Mouse (Mus musculus): Measurements from ENCODE around the gene Zfp433. TPM values are rescaled to one million over a fixed set of nuclear protein-coding genes. Genes with fewer than 3 reads are reported as not detected.
"Not testable (repeated sequence)": the region's sequence is repeated elsewhere in the genome, so short reads cannot be mapped to it uniquely, and the experiment has no call there.

The Zfp433 gene
- 1 to 10 TPM; 3.3 to 6.1 TPM for total RNA-seq (2021)
- long read RNA-seq, experiment 1, partial matches to known transcripts, result 0 of 1 reads
- long read RNA-seq, experiment 1, other reads (novel, unspliced or antisense), result 0 of 1 reads
- long read RNA-seq, experiment 2, partial matches to known transcripts, result 0 of 2 reads
- long read RNA-seq, experiment 2, other reads (novel, unspliced or antisense), result 0 of 2 reads

- DNase-seq; intact Hi-C loops (cut with DNase I; ENCODE audit: low total_unique reads): not testable (repeated sequence)
These were observed at the start of gene Zfp433 for GRCm38 (mm10) chr10:81704531-81705301. Gene Zfp433 (plus strand): TSS chr10:81704825.

DNA sequence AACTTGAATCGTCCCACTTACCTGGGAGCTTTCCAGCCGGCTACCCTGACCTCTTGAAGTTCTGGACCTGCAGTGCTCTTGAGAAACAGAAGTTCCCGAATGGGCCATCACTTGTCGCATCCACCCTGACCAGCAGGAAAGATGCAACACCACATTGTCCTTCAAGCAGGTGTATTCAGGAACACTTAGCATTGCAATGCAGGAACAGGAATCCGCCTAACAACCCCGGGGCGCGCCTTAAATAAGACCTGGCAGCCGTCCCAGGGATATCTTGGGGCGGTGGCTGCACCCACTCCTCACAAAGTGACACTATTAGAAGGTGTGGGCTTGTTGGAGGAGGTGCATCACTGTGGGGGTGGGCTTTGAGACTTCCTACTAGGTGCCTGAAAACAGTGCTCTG lies 49.4 kb upstream of the Zfp433 start:
- no peak for DNase-seq
- intact Hi-C loops (cut with DNase I; ENCODE audit: low total_unique reads), result no loop called here

DNA sequence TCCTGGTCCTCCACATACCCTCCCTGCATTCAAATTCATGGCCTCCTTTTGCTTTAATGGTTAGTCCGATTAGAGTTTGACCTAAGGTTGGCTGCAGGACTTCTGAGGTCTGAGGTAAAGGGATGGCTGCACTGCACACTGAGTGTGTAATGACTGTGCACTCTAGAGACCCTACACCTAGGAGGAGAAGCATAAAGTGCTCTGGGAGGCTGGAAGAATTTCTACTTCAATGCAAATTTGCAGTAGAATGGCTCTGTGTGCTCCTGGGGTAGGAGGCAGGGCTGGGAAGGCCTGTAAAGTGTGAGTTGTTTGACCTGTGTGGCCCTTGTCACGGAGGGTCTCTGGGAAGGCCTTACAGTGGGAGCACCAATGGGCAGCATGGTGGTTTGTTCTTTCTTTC lies 48.5 kb upstream of the Zfp433 start:
- no peak for DNase-seq
- intact Hi-C loops (cut with DNase I; ENCODE audit: low total_unique reads), result no loop called here

DNA sequence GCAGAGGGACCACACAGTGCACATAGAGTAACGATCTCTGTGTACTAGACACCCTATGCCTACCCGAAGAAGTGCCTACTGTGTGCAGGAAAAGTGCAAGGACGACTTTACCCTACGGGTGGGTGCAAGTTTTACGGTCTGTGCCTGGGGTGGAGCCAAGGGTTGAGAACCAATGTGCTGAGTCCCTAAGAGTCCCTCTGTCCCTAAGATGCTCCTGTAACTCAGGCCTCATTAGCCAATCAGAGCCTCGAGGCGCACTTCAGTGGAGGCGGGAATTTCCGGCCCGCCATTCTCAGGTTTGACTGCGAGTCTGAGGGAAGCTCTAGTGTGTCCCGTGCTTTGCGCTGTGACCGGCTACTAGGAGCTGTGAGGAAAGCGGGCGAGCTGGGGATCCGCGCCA lies 17.5 kb upstream of the Zfp433 start:
- DNase-seq; intact Hi-C loops (cut with DNase I; ENCODE audit: low total_unique reads): not testable (repeated sequence)

DNA sequence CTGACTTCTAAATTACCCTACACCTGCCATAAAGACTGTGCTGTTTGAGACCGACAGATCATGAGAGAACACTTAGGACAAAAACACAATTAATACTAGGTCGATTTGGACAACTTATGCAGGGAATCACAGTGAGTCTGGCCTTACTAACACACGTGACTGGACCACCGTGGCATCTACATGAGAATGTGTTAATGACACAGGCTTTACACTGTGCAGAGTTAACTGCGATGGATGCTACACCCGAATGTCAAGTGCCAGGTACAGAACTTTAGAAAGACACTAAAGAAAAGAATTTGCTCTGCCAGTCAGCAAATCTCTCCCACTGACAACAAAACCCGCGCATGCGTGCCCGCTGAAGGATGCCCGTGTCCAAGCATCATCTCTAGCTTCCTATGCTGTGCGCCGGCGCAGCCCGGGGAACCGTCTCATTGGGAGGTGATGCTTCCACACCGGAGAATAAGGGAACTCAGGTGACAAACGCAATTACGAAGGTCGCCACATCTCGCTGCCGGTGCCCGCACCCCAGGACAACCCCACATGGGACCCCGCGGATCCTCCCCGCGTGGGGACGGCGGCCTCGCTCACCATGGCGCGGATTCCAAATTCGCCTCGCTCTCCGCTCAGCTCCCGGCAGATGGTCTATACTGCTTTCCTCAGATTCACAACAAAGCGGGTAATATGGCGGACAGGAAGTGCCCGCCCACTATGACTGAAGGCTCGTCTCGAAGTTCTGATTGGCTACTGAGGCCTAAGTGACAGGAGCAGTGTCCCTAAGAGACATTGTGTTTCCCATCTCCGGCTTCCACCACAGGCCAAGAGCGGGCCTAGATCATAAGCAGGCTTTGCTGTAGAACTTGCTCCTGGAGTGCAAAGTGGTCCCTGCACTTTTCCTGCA lies 66.1 kb downstream of the Zfp433 start, which contains the start of gene Gm3055:
Gene Gm3055, minus strand, starts transcription at position 656 of the 898 bp plus-strand sequence.
- DNase-seq; intact Hi-C loops (cut with DNase I; ENCODE audit: low total_unique reads): not testable (repeated sequence)

DNA sequence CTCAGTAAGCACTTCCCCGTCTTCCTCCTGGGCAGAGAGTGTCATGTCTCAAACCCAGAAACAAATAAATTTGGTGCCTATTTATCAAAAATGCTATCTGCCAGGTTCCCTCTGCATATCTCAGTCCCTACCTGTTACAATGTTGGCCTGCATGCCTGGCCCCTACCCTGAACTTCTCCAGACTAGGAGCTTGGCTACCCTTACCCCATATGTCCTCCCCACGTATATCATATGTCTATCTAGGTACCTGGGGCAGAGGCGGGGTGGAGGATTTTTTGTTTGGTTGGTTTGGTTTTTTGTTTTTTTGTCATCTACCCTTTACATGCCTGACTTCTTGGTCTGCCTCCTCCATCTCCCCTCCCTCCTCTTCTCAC lies 66.8 kb downstream of the Zfp433 start:
- DNase-seq; intact Hi-C loops (cut with DNase I; ENCODE audit: low total_unique reads): not testable (repeated sequence)

Other genes with a start within 250 kb of the Zfp433 start
- 100 to 1,000 TPM; 262 to 320 TPM for gene Nfic, start 249.2 kb upstream of the Zfp433 start, total RNA-seq (2021)
- gene Celf5, start 222.1 kb upstream of the Zfp433 start, total RNA-seq (2021), result under 1 TPM; 0.09 to 0.23 TPM
- gene Ncln, start 208.4 kb upstream of the Zfp433 start, total RNA-seq (2021), result 10 to 100 TPM; 39.1 to 47.3 TPM
- gene S1pr4, start 204.7 kb upstream of the Zfp433 start, total RNA-seq (2021), result under 1 TPM; 0.64 to 0.86 TPM
- 1 to 10 TPM in 1 of 2 experiments, under 1 TPM in 1; 0.60 to 1.2 TPM for gene Gna15, start 180.6 kb upstream of the Zfp433 start, total RNA-seq (2021)
- gene Gna11, start 159.6 kb upstream of the Zfp433 start, total RNA-seq (2021), result 10 to 100 TPM; 31.6 to 34.6 TPM
- gene Aes, start 145.3 kb upstream of the Zfp433 start, total RNA-seq (2021), result 100 to 1,000 TPM; 660 to 698 TPM
- 1 to 10 TPM; 4.3 to 4.4 TPM for gene Tle2, start 130.3 kb upstream of the Zfp433 start, total RNA-seq (2021)
- gene Tle6, start 103.8 kb upstream of the Zfp433 start, total RNA-seq (2021), result 1 to 10 TPM; 2.4 to 4.4 TPM
- 1 to 10 TPM; 1.7 to 2.2 TPM for gene BC025920, start 98.6 kb upstream of the Zfp433 start, total RNA-seq (2021)
- gene Sirt6, start 77.0 kb upstream of the Zfp433 start, total RNA-seq (2021), result 1 to 10 TPM; 5.4 to 5.6 TPM
- gene Ankrd24, start 76.3 kb upstream of the Zfp433 start, total RNA-seq (2021), result 10 to 100 TPM in 1 of 2 experiments, 1 to 10 TPM in 1; 6.8 to 10.9 TPM
- 1 to 10 TPM; 1.6 to 1.8 TPM for gene Gm10778, start 55.8 kb upstream of the Zfp433 start, total RNA-seq (2021)
- 1 to 10 TPM in 1 of 2 experiments, under 1 TPM in 1; 0.55 to 2.3 TPM for gene Gm3055, start 66.3 kb downstream of the Zfp433 start, total RNA-seq (2021)
- under 1 TPM; 0.86 to 0.92 TPM for gene Gm4767, start 107.4 kb downstream of the Zfp433 start, total RNA-seq (2021)
- 1 to 10 TPM; 1.1 to 2.7 TPM for gene Gm32687, start 159.1 kb downstream of the Zfp433 start, total RNA-seq (2021)
- 1 to 10 TPM in 1 of 2 experiments, under 1 TPM in 1; 0.78 to 1.3 TPM for gene Zfp781, start 225.7 kb downstream of the Zfp433 start, total RNA-seq (2021)

Data from gastrocnemius, postnatal 14 days (tissue).